Mouse (Mus musculus) liver, postnatal 0 days (tissue): ENCODE data around the gene Dnaic1.

ENCODE experiments used
- CTCF ChIP-seq: sonication (generic); IDR thresholded peaks from 2 replicates; pipeline ENCODE4 v1.5.1; 2016; ENCODE audit warnings: antibody characterized with exemption, low read depth
- EP300 ChIP-seq: IDR thresholded peaks from 2 replicates; pipeline ENCODE4 v1.6.1; 2016; ENCODE audit warnings: antibody characterized with exemption, low read depth, mild to moderate bottlenecking

- no peak for TF ChIP-seq CTCF
- TF ChIP-seq EP300, result no peak
Observed at GRCm38 (mm10) chr4:41622071-41622470, 52.5 kb downstream of the Dnaic1 start.
